Mouse (Mus musculus): ENCODE results near the gene 4430402I18Rik.

- no peak for TF ChIP-seq CTCF (conservative IDR thresholded peaks at IDR 0.05; ENCODE audit: insufficient read depth, insufficient read length, low read depth, low read length)
- no peak for TF ChIP-seq POLR2A (IDR thresholded peaks at IDR 0.05; ENCODE audit: low read depth, low read length)
Observed at GRCm38 (mm10) chr19:28864981-28865380, 102.6 kb downstream of the 4430402I18Rik start.
